Mouse (Mus musculus) ES-Bruce4 (cell line): ENCODE measurements around the gene Flvcr2.

Experiments used
- CTCF ChIP-seq: IDR thresholded peaks from one replicate; pipeline ENCODE4 v1.8.1; 2011; ENCODE audit warnings: low read depth, low read length
- EP300 ChIP-seq: IDR thresholded peaks from 2 replicates; pipeline ENCODE4 v1.6.1; 2011; ENCODE audit warnings: low read depth, low read length; ENCODE audit not compliant: insufficient read depth

- TF ChIP-seq CTCF (no peak), EP300 (no peak)
Measured at GRCm38 (mm10) chr12:85800031-85800430, 53.7 kb downstream of the Flvcr2 start.
